Mouse (Mus musculus) stomach, embryonic 15.5 days (tissue): ENCODE measurements at regions not wholly inside any gene's neighbourhood (a gene's known extent, or its start where the extent isn't known, plus 50 kb on each side); places are given as distances from the start of the nearest gene placed in this dataset.

Experiments
- ATAC-seq: fragments of 200-750 bp; cut with Nextera tagmentation; 2 replicates; pipeline ENCODE4 v1.8.0; 2017; ENCODE audit warnings: low read depth, moderate number of reproducible peaks, moderate TSS enrichment; ENCODE audit not compliant: insufficient read depth, low FRiP score
- H3K27ac ChIP-seq: fragments of 300-500 bp; sonication (generic); 2 replicates; pipeline ENCODE4 v1.5.1; 2015; ENCODE audit warnings: mild to moderate bottlenecking, inconsistent platforms
- H3K27me3 ChIP-seq: fragments of 300-500 bp; sonication (generic); replicated peaks from 2 replicates; pipeline ENCODE4 v1.6.1; 2015; ENCODE audit warnings: inconsistent platforms
- H3K36me3 ChIP-seq: fragments of 300-500 bp; sonication (generic); 2 replicates; pipeline ENCODE4 v1.6.1; 2015; ENCODE audit warnings: inconsistent platforms
- H3K4me1 ChIP-seq: fragments of 300-500 bp; sonication (generic); 2 replicates; pipeline ENCODE4 v1.6.1; 2015; ENCODE audit warnings: inconsistent platforms
- H3K4me2 ChIP-seq: fragments of 300-500 bp; sonication (generic); 2 replicates; pipeline ENCODE4 v1.6.1; 2015; ENCODE audit warnings: mild to moderate bottlenecking, inconsistent platforms
- H3K4me3 ChIP-seq: fragments of 300-500 bp; sonication (generic); replicated peaks from 2 replicates; pipeline ENCODE4 v1.5.1; 2015; ENCODE audit warnings: inconsistent platforms
- H3K9ac ChIP-seq: fragments of 300-500 bp; sonication (generic); 2 replicates; pipeline ENCODE4 v1.6.1; 2015; ENCODE audit warnings: inconsistent platforms
- H3K9me3 ChIP-seq: fragments of 300-500 bp; sonication (generic); 2 replicates; pipeline ENCODE4 v1.6.1; 2016; ENCODE audit warnings: inconsistent platforms
- WGBS: fragments of 180-500 bp; shearing (Covaris S2); methylation state at CpG from one replicate; pipeline ENCODE4 v1.1.7; 2015; 5-methylcytosine and 5-hydroxymethylcytosine counted together

- H3K9me3 ChIP-seq = no peaks in the 10 kb centered on the region
- no peak overlapping the region for H3K27ac ChIP-seq
- no peak overlapping the region for H3K9ac ChIP-seq
- no peaks in the 10 kb centered on the region for H3K27me3 ChIP-seq
- 0 out of 2 replicates have a peak, but pooled peaks cover 3% of the 10 kb centered on the region for H3K4me1 ChIP-seq
- H3K4me3 ChIP-seq = no peak overlapping the region
- no peak for ATAC-seq
- no peaks in the 10 kb centered on the region for H3K36me3 ChIP-seq
- 45% methylated on average over 3 of the region's 3 CpGs for WGBS
- no peak overlapping the region for H3K4me2 ChIP-seq
Measured at GRCm38 (mm10) chr2:167792330-167792729, 102.7 kb upstream of the Tmem189 start.

- WGBS = 69% methylated on average over 11 of the region's 11 CpGs
- Histone ChIP-seq H3K36me3 (no peaks in the 10 kb centered on the region), H3K9me3 (no peaks in the 10 kb centered on the region), H3K9ac (no peak overlapping the region), H3K4me2 (no peak overlapping the region), H3K4me3 (no peak overlapping the region), H3K27me3 (no peaks in the 10 kb centered on the region), H3K4me1 (0 out of 2 replicates have a peak, but pooled peaks cover 3% of the 10 kb centered on the region), H3K27ac (peak overlapping the region; percentile 44)
- peak; percentile 57 for ATAC-seq
Measured at GRCm38 (mm10) chr2:167789471-167789923, 99.9 kb upstream of the Tmem189 start.

GRCm38 (mm10) chr2:167786951-167787350, 97.3 kb upstream of the Tmem189 start:
- H3K27ac ChIP-seq = no peak overlapping the region
- no peaks in the 10 kb centered on the region for H3K27me3 ChIP-seq
- H3K9me3 ChIP-seq = no peaks in the 10 kb centered on the region
- ATAC-seq = no peak
- WGBS = 89% methylated on average over 4 of the region's 5 CpGs
- peaks cover 9% of the 10 kb centered on the region for H3K4me1 ChIP-seq
- H3K4me3 ChIP-seq = no peak overlapping the region
- H3K9ac ChIP-seq = no peak overlapping the region
- H3K36me3 ChIP-seq = no peaks in the 10 kb centered on the region
- no peak overlapping the region for H3K4me2 ChIP-seq

GRCm38 (mm10) chr2:167784353-167784752, 94.7 kb upstream of the Tmem189 start:
- peaks cover 16% of the 10 kb centered on the region for H3K4me1 ChIP-seq
- no peak overlapping the region for H3K9ac ChIP-seq
- no peaks in the 10 kb centered on the region for H3K9me3 ChIP-seq
- no peak overlapping the region for H3K4me3 ChIP-seq
- ATAC-seq = no peak
- no peak overlapping the region for H3K27ac ChIP-seq
- no peaks in the 10 kb centered on the region for H3K36me3 ChIP-seq
- WGBS = 83% methylated on average over 13 of the region's 13 CpGs
- no peak overlapping the region for H3K4me2 ChIP-seq
- no peaks in the 10 kb centered on the region for H3K27me3 ChIP-seq

- Histone ChIP-seq H3K36me3 (no peaks in the 10 kb centered on the region), H3K4me1 (peaks cover 21% of the 10 kb centered on the region), H3K27me3 (no peaks in the 10 kb centered on the region), H3K4me3 (no peak overlapping the region), H3K27ac (no peak overlapping the region), H3K9me3 (no peaks in the 10 kb centered on the region), H3K9ac (no peak overlapping the region), H3K4me2 (no peak overlapping the region)
- WGBS = 39% methylated on average over 3 of the region's 3 CpGs
- ATAC-seq = no peak
Measured at GRCm38 (mm10) chr2:167783374-167783773, 93.8 kb upstream of the Tmem189 start.

GRCm38 (mm10) chr2:167782231-167782999, 92.8 kb upstream of the Tmem189 start:
- Histone ChIP-seq H3K4me1 (peaks cover 30% of the 10 kb centered on the region), H3K9ac (no peak overlapping the region; the same call in 1 of the 2 replicates), H3K9me3 (no peaks in the 10 kb centered on the region), H3K36me3 (no peaks in the 10 kb centered on the region), H3K4me3 (no peak overlapping the region), H3K4me2 (peak overlapping the region; percentile 32; the same call in 1 of the 2 replicates), H3K27ac (peak overlapping the region; percentile 76), H3K27me3 (no peaks in the 10 kb centered on the region)
- no peak for ATAC-seq
- WGBS = 36% methylated on average over 27 of the region's 27 CpGs

- peak overlapping the region; percentile 24; the same call in 1 of the 2 replicates for H3K27ac ChIP-seq
- H3K4me1 ChIP-seq = peaks cover 33% of the 10 kb centered on the region
- H3K9me3 ChIP-seq = no peaks in the 10 kb centered on the region
- peak; percentile 4; the same call in 1 of the 2 replicates for ATAC-seq
- H3K36me3 ChIP-seq = no peaks in the 10 kb centered on the region
- no peak overlapping the region for H3K9ac ChIP-seq
- H3K4me2 ChIP-seq = no peak overlapping the region
- 55% methylated on average over 13 of the region's 13 CpGs for WGBS
- H3K27me3 ChIP-seq = no peaks in the 10 kb centered on the region
- H3K4me3 ChIP-seq = no peak overlapping the region
Measured at GRCm38 (mm10) chr2:167781496-167781895, 91.9 kb upstream of the Tmem189 start.

- Histone ChIP-seq H3K4me2 (peak overlapping the region; percentile 82), H3K9ac (no peak overlapping the region), H3K27ac (no peak overlapping the region), H3K4me3 (peak overlapping the region; percentile 50; the same call in 1 of the 2 replicates), H3K27me3 (no peaks in the 10 kb centered on the region), H3K36me3 (no peaks in the 10 kb centered on the region), H3K9me3 (no peaks in the 10 kb centered on the region), H3K4me1 (peaks cover 48% of the 10 kb centered on the region)
- 61% methylated on average over 10 of the region's 10 CpGs for WGBS
- ATAC-seq = no peak
Measured at GRCm38 (mm10) chr2:167778691-167779090, 89.1 kb upstream of the Tmem189 start.

GRCm38 (mm10) chr2:167778271-167778670, 88.6 kb upstream of the Tmem189 start:
- ATAC-seq = no peak
- peak overlapping the region; percentile 50 for H3K4me3 ChIP-seq
- H3K27ac ChIP-seq = peak overlapping the region; percentile 95
- peaks cover 48% of the 10 kb centered on the region for H3K4me1 ChIP-seq
- no peaks in the 10 kb centered on the region for H3K27me3 ChIP-seq
- H3K36me3 ChIP-seq = no peaks in the 10 kb centered on the region
- no peaks in the 10 kb centered on the region for H3K9me3 ChIP-seq
- WGBS = 53% methylated on average over 4 of the region's 4 CpGs
- H3K4me2 ChIP-seq = peak overlapping the region; percentile 82
- no peak overlapping the region for H3K9ac ChIP-seq

- H3K4me1 ChIP-seq = peaks cover 48% of the 10 kb centered on the region
- peak; percentile 70 for ATAC-seq
Measured at GRCm38 (mm10) chr2:167777331-167778085, 87.9 kb upstream of the Tmem189 start.

GRCm38 (mm10) chr2:167776251-167777168, 86.9 kb upstream of the Tmem189 start:
- Histone ChIP-seq H3K4me1 (peaks cover 38% of the 10 kb centered on the region), H3K4me2 (peak overlapping the region; percentile 82; the same call in 1 of the 2 replicates), H3K36me3 (no peaks in the 10 kb centered on the region), H3K9ac (no peak overlapping the region), H3K27me3 (no peaks in the 10 kb centered on the region), H3K4me3 (no peak overlapping the region), H3K27ac (peak overlapping the region; percentile 95), H3K9me3 (no peaks in the 10 kb centered on the region)
- 84% methylated on average over 24 of the region's 24 CpGs for WGBS
- no peak for ATAC-seq

More at GRCm38 (mm10) chr2:167777331-167778085, 87.9 kb upstream of the Tmem189 start:
- Histone ChIP-seq H3K4me3 (peak overlapping the region; percentile 50), H3K27ac (peak overlapping the region; percentile 95), H3K4me2 (peak overlapping the region; percentile 82), H3K9me3 (no peaks in the 10 kb centered on the region), H3K27me3 (no peaks in the 10 kb centered on the region), H3K36me3 (no peaks in the 10 kb centered on the region), H3K9ac (peak overlapping the region; percentile 67)
- WGBS = under 1% methylated on average over 33 of the region's 33 CpGs
